Mouse (Mus musculus) heart, embryonic 14.5 days (tissue): ENCODE measurements around the gene Kdelr1. TPM values are rescaled to one million over a fixed set of nuclear protein-coding genes. Genes with fewer than 3 reads are reported as not detected.

Experiments used
- ATAC-seq: fragments of 200-750 bp; cut with Nextera tagmentation; 2 replicates; pipeline ENCODE4 v1.8.0; 2017; ENCODE audit warnings: low read depth, moderate TSS enrichment; ENCODE audit not compliant: insufficient number of reproducible peaks, insufficient read depth, low FRiP score
- H3K27ac ChIP-seq, 2 experiments: fragments of 200-500 bp in 1 of 2; fragments of 300-500 bp in 1 of 2; sonication (generic) in 1 of 2; replicated peaks in 1 of 2; 2 replicates each; pipeline ENCODE4 v1.5.1; 2012 to 2014; ENCODE audit warnings: low read depth in 2 of 2, low read length in 2 of 2, control low read depth in 1 of 2, mild to moderate bottlenecking in 1 of 2, mixed read lengths in 1 of 2; ENCODE audit not compliant: control insufficient read depth in 1 of 2, insufficient read depth in 1 of 2
- H3K27me3 ChIP-seq: fragments of 300-500 bp; sonication (generic); 2 replicates; pipeline ENCODE4 v1.6.1; 2014; ENCODE audit warnings: mild to moderate bottlenecking, low read length, control low read depth; ENCODE audit not compliant: control insufficient read depth, insufficient read depth
- H3K36me3 ChIP-seq: fragments of 300-500 bp; sonication (generic); 2 replicates; pipeline ENCODE4 v1.6.1; 2014; ENCODE audit warnings: mild to moderate bottlenecking, control low read depth, low read length, mixed read lengths; ENCODE audit not compliant: control insufficient read depth, insufficient read depth
- H3K4me1 ChIP-seq, 2 experiments: fragments of 200-500 bp in 1 of 2; fragments of 300-500 bp in 1 of 2; sonication (generic) in 1 of 2; 2 replicates each; pipeline ENCODE4 v1.6.1; 2012 to 2014; ENCODE audit warnings: low read length in 2 of 2, control low read depth in 1 of 2, mixed read lengths in 1 of 2; ENCODE audit not compliant: control insufficient read depth in 2 of 2, insufficient read depth in 2 of 2
- H3K4me2 ChIP-seq: fragments of 300-500 bp; sonication (generic); 2 replicates; pipeline ENCODE4 v1.6.1; 2014; ENCODE audit warnings: mild to moderate bottlenecking, low read length
- H3K4me3 ChIP-seq, 2 experiments: fragments of 200-500 bp in 1 of 2; fragments of 300-500 bp in 1 of 2; sonication (generic) in 1 of 2; 2 replicates each; pipeline ENCODE4 v1.5.1; 2012 to 2014; ENCODE audit warnings: low read length in 2 of 2, mild to moderate bottlenecking in 2 of 2, control low read depth in 1 of 2, low read depth in 1 of 2, moderate library complexity in 1 of 2; ENCODE audit not compliant: control insufficient read depth in 1 of 2, insufficient read depth in 1 of 2
- H3K9ac ChIP-seq: fragments of 300-500 bp; sonication (generic); 2 replicates; pipeline ENCODE4 v1.6.1; 2014; ENCODE audit warnings: mild to moderate bottlenecking, low read length
- H3K9me3 ChIP-seq: fragments of 300-500 bp; sonication (generic); 2 replicates; pipeline ENCODE4 v1.6.1; 2016; ENCODE audit warnings: low read length, control low read depth; ENCODE audit not compliant: control insufficient read depth
- WGBS: fragments of 180-500 bp; shearing (Covaris S2); extraction: QIAGEN DNeasy Blood & Tissue Kit; methylation state at CpG from one replicate; pipeline ENCODE4 v1.1.7; 2014; 5-methylcytosine and 5-hydroxymethylcytosine counted together
- polyA plus RNA-seq: library from polyadenylated mRNA; unstranded; fragments of >200 nt; fragmentation: Nextera tagmentation; extraction: Ambion mirVana; gene quantifications from 2 replicates; pipeline ENCODE4 v1.2.1, GENCODE M21; 2014

Gene Kdelr1
- polyA plus RNA-seq, 1 experiment from 2014 or later: 125 TPM

DNA sequence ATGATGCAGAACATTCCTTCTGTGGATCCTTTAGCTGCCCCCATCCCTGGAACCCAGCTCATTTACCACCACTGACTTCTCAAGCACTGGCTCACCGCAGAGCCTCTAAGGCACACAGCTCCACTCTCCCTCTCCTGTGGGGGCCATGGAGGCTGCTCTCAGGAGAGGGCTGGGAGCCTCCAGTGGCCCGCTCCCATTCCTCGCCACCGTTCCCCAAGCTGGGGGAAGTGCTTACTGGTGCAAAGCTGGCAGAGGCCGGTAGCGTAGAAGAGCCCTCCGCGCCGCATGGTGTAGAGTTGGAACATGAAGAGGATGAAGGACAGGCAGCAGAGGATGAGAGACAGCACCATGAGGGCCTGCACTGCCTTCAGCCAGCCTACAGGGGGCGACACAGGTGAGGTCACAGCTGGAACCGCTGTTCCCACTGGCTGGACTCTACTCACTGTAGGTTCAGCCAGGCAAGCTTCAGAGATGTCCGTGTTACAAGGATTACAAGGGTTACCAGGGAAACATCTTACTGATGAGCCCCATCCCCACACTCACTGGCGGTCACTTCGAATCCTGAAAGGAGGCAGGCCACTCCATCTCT, 46.6 kb downstream of the Kdelr1 start:
- H3K4me1 ChIP-seq: peaks cover 27 to 28% of the 10 kb centered on the region in 2 experiments

DNA sequence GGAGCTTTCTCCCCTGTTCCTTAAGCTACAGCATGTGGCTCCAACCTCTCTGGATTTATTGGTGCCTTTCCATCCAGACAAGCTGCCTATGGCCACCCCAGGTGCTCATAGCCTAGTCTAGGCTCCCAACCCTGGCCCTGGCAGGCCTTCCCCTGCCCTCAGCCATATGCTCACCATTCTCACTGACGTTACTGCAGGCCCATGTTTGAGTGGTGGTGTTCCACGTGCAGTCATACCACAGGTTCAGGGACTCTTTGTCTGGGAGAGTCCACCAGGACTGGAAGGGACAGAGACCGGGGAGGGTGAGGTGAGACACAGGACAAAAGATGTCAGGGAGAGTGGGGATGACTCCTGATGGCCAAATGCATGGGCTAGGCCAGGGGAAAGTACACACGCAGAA, 47.2 kb downstream of the Kdelr1 start:
- Histone ChIP-seq H3K4me1 (peaks cover 28 to 31% of the 10 kb centered on the region in 2 experiments), H3K9me3 (no peaks in the 10 kb centered on the region), H3K27me3 (no peaks in the 10 kb centered on the region), H3K4me2 (peak overlapping the region; percentile 62), H3K36me3 (peaks cover 5% of the 10 kb centered on the region; the same call in 1 of the 2 replicates), H3K9ac (peak overlapping the region; percentile 72; the same call in 1 of the 2 replicates), H3K4me3 (peak overlapping the region; percentile 48 to 49; a peak in 2 of 4 replicates), H3K27ac (no peak overlapping the region)
- ATAC-seq: no peak
- WGBS: 71% methylated on average over 4 of the region's 4 CpGs

More for the DNA sequence above, 46.6 kb downstream of the Kdelr1 start:
- 67% methylated on average over 14 of the region's 14 CpGs for WGBS
- H3K4me2 ChIP-seq: no peak overlapping the region; the same call in 1 of the 2 replicates
- no peak overlapping the region for H3K27ac ChIP-seq
- H3K27me3 ChIP-seq: no peaks in the 10 kb centered on the region
- peaks cover 6% of the 10 kb centered on the region for H3K36me3 ChIP-seq
- ATAC-seq: no peak
- no peak overlapping the region for H3K4me3 ChIP-seq
- no peak overlapping the region for H3K9ac ChIP-seq
- no peaks in the 10 kb centered on the region for H3K9me3 ChIP-seq

GRCm38 (mm10) chr7:45920583-45921241, 48.1 kb downstream of the Kdelr1 start:
- peak overlapping the region; percentile 72 for H3K9ac ChIP-seq
- WGBS: 34% methylated on average over 9 of the region's 9 CpGs
- H3K4me2 ChIP-seq: peak overlapping the region; percentile 62
- H3K36me3 ChIP-seq: peaks cover 5% of the 10 kb centered on the region; the same call in 1 of the 2 replicates
- H3K4me3 ChIP-seq: peak overlapping the region; percentile 48 to 49
- H3K27me3 ChIP-seq: no peaks in the 10 kb centered on the region
- H3K9me3 ChIP-seq: no peaks in the 10 kb centered on the region
- peak overlapping the region; percentile 71 to 80 for H3K27ac ChIP-seq
- H3K4me1 ChIP-seq: peaks cover 28 to 31% of the 10 kb centered on the region in 2 experiments
- ATAC-seq: no peak

DNA sequence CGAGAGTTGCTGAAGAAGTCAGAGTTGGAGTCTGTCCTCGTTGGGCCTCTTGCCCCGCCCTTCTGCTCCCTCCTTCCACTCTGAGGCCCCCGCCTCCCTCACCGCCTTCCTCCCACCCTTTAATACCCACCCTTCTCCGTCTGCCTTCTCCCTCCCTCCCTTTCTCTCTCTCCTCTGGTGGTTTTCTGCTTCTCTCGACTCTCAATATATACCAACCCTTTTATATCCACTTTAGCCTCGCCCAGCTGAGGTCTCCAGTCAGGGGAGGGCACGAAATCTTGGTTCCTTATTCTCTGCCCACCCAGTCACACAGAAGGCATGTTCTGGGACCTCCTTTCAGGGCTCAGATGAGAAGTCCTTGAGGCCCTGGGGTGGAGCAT, 48.7 kb downstream of the Kdelr1 start, which contains the start of gene Emp3:
Emp3 (minus strand) TSS at position 163 of the 380 bp plus-strand sequence.
- peaks cover 24 to 27% of the 10 kb centered on the region in 2 experiments for H3K4me1 ChIP-seq
- no peaks in the 10 kb centered on the region for H3K27me3 ChIP-seq
- no peak for ATAC-seq
- H3K9ac ChIP-seq: peak within 1 kb of the TSS; percentile 72
- peak within 1 kb of the TSS; percentile 48 to 49 for H3K4me3 ChIP-seq
- no peaks in the 10 kb centered on the region for H3K9me3 ChIP-seq
- H3K36me3 ChIP-seq: peaks cover 5% of the 10 kb centered on the region; the same call in 1 of the 2 replicates
- H3K4me2 ChIP-seq: peak within 1 kb of the TSS; percentile 62
- H3K27ac ChIP-seq: peak within 1 kb of the TSS; percentile 80 to 94
- WGBS: 28% methylated on average over 9 of the region's 9 CpGs

DNA sequence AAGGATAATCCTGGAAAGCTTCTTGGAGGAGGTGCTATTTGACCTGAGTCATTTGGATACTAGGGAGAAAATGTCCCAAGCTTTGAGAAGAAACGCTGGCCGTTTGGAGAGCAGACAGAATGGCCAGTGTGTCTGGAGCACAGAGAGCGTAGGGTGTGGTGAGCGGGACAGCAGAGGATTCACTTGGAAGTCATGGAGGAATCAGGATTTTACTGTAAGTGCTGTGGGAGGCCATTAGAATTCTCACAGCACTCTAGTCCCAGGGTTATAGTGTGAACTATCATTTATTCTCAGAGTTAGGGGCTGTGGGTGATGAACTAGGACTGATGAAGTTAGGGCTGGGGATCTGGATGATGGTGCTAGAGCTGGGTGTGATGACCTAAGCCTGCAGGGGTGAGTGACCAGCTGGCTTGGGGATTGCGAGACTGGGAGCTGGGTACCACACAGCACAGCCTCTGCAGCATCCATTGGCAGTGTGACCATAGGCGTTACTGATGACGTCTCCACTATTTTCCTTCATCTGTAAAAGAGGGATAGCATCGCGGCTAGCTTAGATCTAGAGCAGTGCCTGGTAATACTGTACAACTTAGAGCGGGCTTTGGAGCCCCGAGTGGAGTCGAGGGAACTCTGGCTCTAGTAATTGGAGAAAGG, 49.5 kb downstream of the Kdelr1 start:
- H3K4me1 ChIP-seq: peaks cover 16 to 21% of the 10 kb centered on the region in 2 experiments
- H3K27ac ChIP-seq: peak overlapping the region; percentile 94 to 96
- H3K9ac ChIP-seq: peak overlapping the region; percentile 67; the same call in 1 of the 2 replicates
- 79% methylated on average over 12 of the region's 12 CpGs for WGBS
- peak overlapping the region; percentile 76; the same call in 1 of the 2 replicates for H3K4me2 ChIP-seq
- no peaks in the 10 kb centered on the region for H3K27me3 ChIP-seq
- ATAC-seq: no peak
- no peak overlapping the region for H3K4me3 ChIP-seq
- no peaks in the 10 kb centered on the region for H3K9me3 ChIP-seq
- peaks cover 5% of the 10 kb centered on the region; the same call in 1 of the 2 replicates for H3K36me3 ChIP-seq

DNA sequence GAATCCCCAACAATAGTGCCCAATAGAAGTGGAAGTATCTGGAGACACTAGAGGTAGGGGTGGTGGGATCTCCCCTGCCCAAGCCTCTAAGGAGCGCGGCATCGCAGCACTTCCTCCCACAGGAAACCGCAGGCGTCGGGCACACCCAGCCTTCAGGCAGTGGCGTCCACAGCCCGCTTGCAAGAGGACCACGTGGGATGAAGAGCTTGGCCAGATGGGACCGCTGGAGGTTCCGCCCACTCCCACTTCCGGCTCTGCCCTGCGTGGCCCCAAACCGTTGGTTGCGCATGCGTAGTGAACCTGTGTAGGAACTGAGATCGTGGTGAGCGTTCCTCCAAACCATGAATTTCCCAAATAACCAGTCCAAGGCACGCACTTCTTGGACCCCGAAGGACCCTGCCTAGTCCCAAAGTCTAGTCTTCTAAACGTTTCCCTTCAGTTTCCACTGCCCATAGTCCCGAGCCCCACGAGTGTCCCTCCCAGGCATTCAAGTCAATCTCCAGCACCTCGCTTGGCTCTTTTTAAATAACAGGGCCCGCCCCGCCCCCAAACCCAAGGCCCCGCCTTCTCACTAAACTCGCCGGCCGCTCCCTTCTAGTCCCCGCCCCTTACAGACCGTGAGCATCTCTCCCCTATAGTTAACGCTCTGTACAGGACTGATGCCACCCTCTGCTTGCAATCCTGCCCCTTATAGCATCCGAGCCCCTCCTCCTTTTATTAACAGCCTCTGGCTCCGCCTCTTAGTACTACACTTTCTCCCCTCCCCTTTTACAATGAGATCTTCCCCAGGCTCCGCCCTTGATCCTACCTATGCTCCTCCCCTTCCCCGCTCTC, 50.6 kb downstream of the Kdelr1 start:
- 1% methylated on average over 37 of the region's 37 CpGs for WGBS
- H3K4me2 ChIP-seq: peak overlapping the region; percentile 76
- peaks cover 9 to 17% of the 10 kb centered on the region in 2 experiments for H3K4me1 ChIP-seq
- peak; percentile 87 for ATAC-seq
- H3K36me3 ChIP-seq: peaks cover 5% of the 10 kb centered on the region; the same call in 1 of the 2 replicates
- peak overlapping the region; percentile 67 for H3K9ac ChIP-seq
- H3K27ac ChIP-seq: peak overlapping the region; percentile 94 to 96
- H3K27me3 ChIP-seq: peaks cover 4% of the 10 kb centered on the region; the same call in 1 of the 2 replicates
- no peaks in the 10 kb centered on the region for H3K9me3 ChIP-seq
- peak overlapping the region; percentile 46 to 62 for H3K4me3 ChIP-seq
